Mouse (Mus musculus) thymus, adult 2 months (tissue): ENCODE measurements around the gene C530008M17Rik. TPM values are rescaled to one million over a fixed set of nuclear protein-coding genes. Genes with fewer than 3 reads are reported as not detected.

Experiments used
- DNase-seq: peaks from one replicate; pipeline ENCODE4 v3.0.0; 2021
- H3K27ac ChIP-seq: fragments of 200-500 bp; 2 replicates; pipeline ENCODE4 v1.5.1; 2012; ENCODE audit warnings: low read length, control low read depth; ENCODE audit not compliant: control insufficient read depth, insufficient read depth
- H3K27me3 ChIP-seq: fragments of 200-500 bp; 2 replicates; pipeline ENCODE4 v1.6.1; 2012; ENCODE audit warnings: mild to moderate bottlenecking, low read length, moderate library complexity, mixed read lengths; ENCODE audit not compliant: control insufficient read depth, insufficient read depth
- H3K36me3 ChIP-seq: fragments of 200-500 bp; 2 replicates; pipeline ENCODE4 v1.6.1; 2012; ENCODE audit warnings: mild to moderate bottlenecking, low read length, moderate library complexity; ENCODE audit not compliant: control insufficient read depth, insufficient read depth
- H3K4me1 ChIP-seq: fragments of 200-500 bp; replicated peaks from 2 replicates; pipeline ENCODE4 v1.6.1; 2012; ENCODE audit warnings: low read length; ENCODE audit not compliant: control insufficient read depth, insufficient read depth
- H3K4me3 ChIP-seq: fragments of 200-500 bp; 2 replicates; pipeline ENCODE4 v1.5.1; 2012; ENCODE audit warnings: mild to moderate bottlenecking, low read length, control low read depth, moderate library complexity; ENCODE audit not compliant: control insufficient read depth, insufficient read depth
- CTCF ChIP-seq: fragments of 200-500 bp; IDR thresholded peaks from 2 replicates; pipeline ENCODE4 v1.5.1; 2012; ENCODE audit warnings: mild to moderate bottlenecking, control low read depth, low read length, moderate library complexity, borderline replicate concordance; ENCODE audit not compliant: control insufficient read depth, poor library complexity, insufficient read depth; ENCODE audit errors: extremely low read depth
- POLR2A ChIP-seq: fragments of 200-500 bp; IDR thresholded peaks from 2 replicates; pipeline ENCODE4 v1.6.1; 2012; ENCODE audit warnings: mild to moderate bottlenecking, low read length, control low read depth, moderate library complexity; ENCODE audit not compliant: control insufficient read depth, poor library complexity, insufficient read depth; ENCODE audit errors: extremely low read depth
- WGBS: fragments of 180-500 bp; shearing (Covaris S2); methylation state at CpG from one replicate; pipeline ENCODE4 v1.1.7; 2018; 5-methylcytosine and 5-hydroxymethylcytosine counted together
- polyA plus RNA-seq: library from polyadenylated mRNA; depleted of rRNA; stranded (reverse); fragments of >200 nt; gene quantifications from 2 replicates; pipeline ENCODE4 v1.2.3, GENCODE M21; 2012

Gene C530008M17Rik
- polyA plus RNA-seq, 1 experiment, result 1.3 TPM

- no peaks in the 10 kb centered on the region for H3K36me3 ChIP-seq
- H3K4me3 ChIP-seq, result no peak overlapping the region
- no peak overlapping the region for H3K27ac ChIP-seq
- WGBS, result 100% methylated on average over 2 of the region's 2 CpGs
- H3K27me3 ChIP-seq, result no peaks in the 10 kb centered on the region
- no peak for DNase-seq
- no peaks in the 10 kb centered on the region for H3K4me1 ChIP-seq
- TF ChIP-seq CTCF (no peak), POLR2A (no peak)
Observed at GRCm38 (mm10) chr5:76841859-76842258, 185.5 kb downstream of the C530008M17Rik start.

DNA sequence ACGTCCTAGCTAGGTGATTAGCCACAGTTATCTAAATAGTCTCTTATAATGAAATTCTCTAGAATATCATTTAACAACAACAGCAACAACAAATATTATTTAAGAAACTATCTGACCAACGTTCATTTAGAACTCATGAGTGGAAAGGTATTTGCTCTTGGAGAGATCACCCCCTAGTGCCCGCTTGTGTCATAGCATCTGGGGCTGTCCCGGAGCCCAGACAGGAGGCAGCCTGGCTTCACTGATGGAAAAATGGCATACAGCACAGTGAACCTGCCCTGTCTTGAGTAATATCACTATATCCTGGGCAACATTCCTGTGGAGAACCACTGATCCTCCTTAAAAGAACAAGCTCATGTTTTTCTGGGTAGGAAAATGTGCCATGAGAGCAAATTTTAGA is 187.1 kb downstream of the C530008M17Rik start:
- peak; percentile 65 for DNase-seq
- Histone ChIP-seq H3K4me3 (no peak overlapping the region), H3K4me1 (no peaks in the 10 kb centered on the region), H3K36me3 (no peaks in the 10 kb centered on the region), H3K27ac (no peak overlapping the region), H3K27me3 (no peaks in the 10 kb centered on the region)
- 20% methylated on average over 4 of the region's 4 CpGs for WGBS
- TF ChIP-seq POLR2A (no peak), CTCF (peak; percentile 56; the same call in 1 of the 2 replicates)

DNA sequence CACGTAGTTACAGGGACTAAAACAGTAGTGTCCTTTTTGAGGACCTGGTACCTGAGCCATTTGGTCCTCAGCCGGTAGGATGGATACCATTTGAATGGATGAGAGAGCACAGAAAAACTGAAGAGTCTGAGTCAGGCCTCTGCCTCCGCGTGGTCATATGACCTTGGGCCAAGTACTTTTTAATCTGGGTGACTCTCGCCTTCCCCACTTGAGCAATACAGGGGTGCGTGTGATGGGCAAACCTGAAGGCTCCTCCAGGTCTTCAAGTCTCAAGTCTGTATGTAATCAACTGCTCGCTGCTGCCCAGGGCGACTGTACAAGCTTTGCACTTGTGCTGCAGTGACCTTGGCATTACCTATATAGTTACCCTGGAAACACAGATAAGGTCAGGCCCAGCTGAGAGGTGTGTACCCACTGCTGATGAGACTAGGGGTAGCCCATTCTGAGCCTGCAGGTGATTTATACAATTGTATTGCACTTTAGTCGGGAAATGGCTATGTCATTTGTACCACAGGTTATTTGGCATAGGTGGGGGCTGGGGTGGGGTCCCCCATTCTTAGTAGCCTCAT is 187.6 kb downstream of the C530008M17Rik start:
- no peak for TF ChIP-seq POLR2A
- no peak for TF ChIP-seq CTCF
- Histone ChIP-seq H3K27me3 (no peaks in the 10 kb centered on the region), H3K4me1 (no peaks in the 10 kb centered on the region), H3K4me3 (no peak overlapping the region), H3K36me3 (no peaks in the 10 kb centered on the region), H3K27ac (no peak overlapping the region)
- no peak for DNase-seq
- WGBS, result 92% methylated on average over 9 of the region's 9 CpGs

GRCm38 (mm10) chr5:76844618-76845186 is 188.4 kb downstream of the C530008M17Rik start:
- H3K27me3 ChIP-seq, result no peaks in the 10 kb centered on the region
- H3K4me1 ChIP-seq, result peaks cover 2% of the 10 kb centered on the region; the same call in 1 of the 2 replicates
- WGBS, result 94% methylated on average over 14 of the region's 14 CpGs
- H3K36me3 ChIP-seq, result no peaks in the 10 kb centered on the region
- no peak overlapping the region for H3K27ac ChIP-seq
- TF ChIP-seq CTCF (no peak), POLR2A (no peak)
- DNase-seq, result no peak
- H3K4me3 ChIP-seq, result no peak overlapping the region

DNA sequence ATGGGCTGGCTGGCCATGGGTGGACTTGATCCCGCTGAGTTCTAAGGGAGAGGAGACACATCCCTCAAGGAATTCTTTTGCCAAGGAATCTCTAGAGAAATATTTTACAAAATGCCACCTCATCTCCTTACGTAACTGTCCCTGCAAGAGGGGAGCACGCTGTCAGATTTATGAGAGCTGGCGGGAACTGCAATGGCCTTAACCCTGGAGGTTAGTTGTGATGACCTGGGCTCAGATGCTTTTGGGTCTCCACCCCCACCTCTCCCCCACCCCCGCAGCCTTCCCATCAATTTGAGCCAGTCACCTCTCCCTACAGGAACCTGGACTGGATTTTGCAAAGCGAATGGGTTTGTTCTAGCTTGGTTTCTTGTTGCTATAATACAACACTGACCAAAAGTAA is 190.8 kb downstream of the C530008M17Rik start:
- Histone ChIP-seq H3K4me1 (peaks cover 10% of the 10 kb centered on the region), H3K27me3 (no peaks in the 10 kb centered on the region), H3K27ac (no peak overlapping the region), H3K4me3 (no peak overlapping the region), H3K36me3 (no peaks in the 10 kb centered on the region)
- no peak for TF ChIP-seq POLR2A
- TF ChIP-seq CTCF, result no peak
- no peak for DNase-seq
- 93% methylated on average over 6 of the region's 6 CpGs for WGBS

DNA sequence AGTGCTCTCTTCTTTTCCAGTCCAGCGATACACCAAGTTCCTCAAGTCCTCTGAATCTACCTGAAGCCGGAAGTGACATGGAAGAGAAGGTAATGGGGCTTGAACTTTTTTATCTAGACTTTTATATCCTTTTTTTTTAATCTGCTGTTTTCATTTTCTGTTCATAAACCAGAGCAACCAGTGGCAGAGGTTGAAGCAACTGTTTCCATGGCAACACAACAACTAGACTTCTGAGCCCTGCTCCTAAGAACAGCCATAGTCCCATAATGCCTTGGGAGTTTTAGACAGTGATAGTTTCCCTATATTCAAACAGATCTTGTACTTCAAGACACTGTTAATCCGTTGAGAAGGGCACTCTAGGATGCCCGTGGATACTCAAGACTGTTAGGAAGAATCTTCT is 195.0 kb downstream of the C530008M17Rik start:
- Histone ChIP-seq H3K4me3 (no peak overlapping the region), H3K27ac (no peak overlapping the region), H3K27me3 (peaks cover 4% of the 10 kb centered on the region; the same call in 1 of the 2 replicates), H3K36me3 (no peaks in the 10 kb centered on the region), H3K4me1 (peaks cover 10% of the 10 kb centered on the region)
- TF ChIP-seq POLR2A, result no peak
- no peak for TF ChIP-seq CTCF
- DNase-seq, result no peak
- 75% methylated on average over 4 of the region's 4 CpGs for WGBS
